Mouse (Mus musculus) liver, adult 2 months (tissue): ENCODE measurements around the gene Adgra1.

Experiments used
- CTCF ChIP-seq: fragments of 200-500 bp; IDR thresholded peaks from 2 replicates; pipeline ENCODE4 v1.5.1; 2011; ENCODE audit warnings: low read depth, low read length, control low read depth
- POLR2A ChIP-seq: fragments of 200-500 bp; IDR thresholded peaks from 2 replicates; pipeline ENCODE4 v1.6.1; 2011; ENCODE audit warnings: low read length, control low read depth; ENCODE audit not compliant: insufficient read depth; ENCODE audit errors: extremely low read depth

- TF ChIP-seq CTCF: no peak
- no peak for TF ChIP-seq POLR2A
Measured at GRCm38 (mm10) chr7:139795004-139795605, 38.9 kb upstream of the Adgra1 start.
